Mouse (Mus musculus): ENCODE data around the gene Sim2. TPM values are rescaled to one million over a fixed set of nuclear protein-coding genes. Genes with fewer than 3 reads are reported as not detected.

The Sim2 gene
- total RNA-seq, 1 experiment from 2014 or later = not detected

GRCm38 (mm10) chr16:94088819-94089692 is 4.3 kb downstream of the Sim2 start:
- ATAC-seq (replicated peaks in 1 of 2; ENCODE audit: insufficient read depth in 1 of 2, low FRiP score in 2 of 2, low TSS enrichment in 1 of 2, low read depth in 1 of 2, poor library complexity in 2 of 2, severe bottlenecking in 2 of 2) = no peak

- ATAC-seq (replicated peaks in 1 of 2; ENCODE audit: insufficient read depth in 1 of 2, low FRiP score in 2 of 2, low TSS enrichment in 1 of 2, low read depth in 1 of 2, poor library complexity in 2 of 2, severe bottlenecking in 2 of 2) = no peak
Observed at GRCm38 (mm10) chr16:94092511-94093150, 7.9 kb downstream of the Sim2 start.

GRCm38 (mm10) chr16:94093151-94093863 is 8.6 kb downstream of the Sim2 start:
- ATAC-seq (replicated peaks in 1 of 2; ENCODE audit: insufficient read depth in 1 of 2, low FRiP score in 2 of 2, low TSS enrichment in 1 of 2, low read depth in 1 of 2, poor library complexity in 2 of 2, severe bottlenecking in 2 of 2) = no peak

- ATAC-seq (replicated peaks in 1 of 2; ENCODE audit: insufficient read depth in 1 of 2, low FRiP score in 2 of 2, low TSS enrichment in 1 of 2, low read depth in 1 of 2, poor library complexity in 2 of 2, severe bottlenecking in 2 of 2) = no peak
Observed at GRCm38 (mm10) chr16:94094251-94095108, 9.7 kb downstream of the Sim2 start.

- no peak for ATAC-seq (replicated peaks in 1 of 2; ENCODE audit: insufficient read depth in 1 of 2, low FRiP score in 2 of 2, low TSS enrichment in 1 of 2, low read depth in 1 of 2, poor library complexity in 2 of 2, severe bottlenecking in 2 of 2)
Observed at GRCm38 (mm10) chr16:94095109-94095822, 10.5 kb downstream of the Sim2 start.

GRCm38 (mm10) chr16:94096479-94096878 is 11.7 kb downstream of the Sim2 start:
- ATAC-seq (replicated peaks in 1 of 2; ENCODE audit: insufficient read depth in 1 of 2, low FRiP score in 2 of 2, low TSS enrichment in 1 of 2, low read depth in 1 of 2, poor library complexity in 2 of 2, severe bottlenecking in 2 of 2) = no peak

- no peak for ATAC-seq (replicated peaks in 1 of 2; ENCODE audit: insufficient read depth in 1 of 2, low FRiP score in 2 of 2, low TSS enrichment in 1 of 2, low read depth in 1 of 2, poor library complexity in 2 of 2, severe bottlenecking in 2 of 2)
Observed at GRCm38 (mm10) chr16:94097724-94098455, 13.2 kb downstream of the Sim2 start.

GRCm38 (mm10) chr16:94113160-94113559 is 28.4 kb downstream of the Sim2 start:
- no peak for ATAC-seq (replicated peaks in 1 of 2; ENCODE audit: insufficient read depth in 1 of 2, low FRiP score in 2 of 2, low TSS enrichment in 1 of 2, low read depth in 1 of 2, poor library complexity in 2 of 2, severe bottlenecking in 2 of 2)

- ATAC-seq (replicated peaks in 1 of 2; ENCODE audit: insufficient read depth in 1 of 2, low FRiP score in 2 of 2, low TSS enrichment in 1 of 2, low read depth in 1 of 2, poor library complexity in 2 of 2, severe bottlenecking in 2 of 2) = no peak
Observed at GRCm38 (mm10) chr16:94114693-94115092, 30.0 kb downstream of the Sim2 start.

- ATAC-seq (replicated peaks in 1 of 2; ENCODE audit: insufficient read depth in 1 of 2, low FRiP score in 2 of 2, low TSS enrichment in 1 of 2, low read depth in 1 of 2, poor library complexity in 2 of 2, severe bottlenecking in 2 of 2) = no peak
Observed at GRCm38 (mm10) chr16:94117333-94117732, 32.6 kb downstream of the Sim2 start.

GRCm38 (mm10) chr16:94118394-94118793 is 33.7 kb downstream of the Sim2 start:
- ATAC-seq (replicated peaks in 1 of 2; ENCODE audit: insufficient read depth in 1 of 2, low FRiP score in 2 of 2, low TSS enrichment in 1 of 2, low read depth in 1 of 2, poor library complexity in 2 of 2, severe bottlenecking in 2 of 2) = no peak

- ATAC-seq (replicated peaks in 1 of 2; ENCODE audit: insufficient read depth in 1 of 2, low FRiP score in 2 of 2, low TSS enrichment in 1 of 2, low read depth in 1 of 2, poor library complexity in 2 of 2, severe bottlenecking in 2 of 2) = 0 out of 4 replicates have a peak, but pooled peaks have one; percentile 17 to 43
Observed at GRCm38 (mm10) chr16:94122347-94122746, 37.6 kb downstream of the Sim2 start.

- ATAC-seq (replicated peaks in 1 of 2; ENCODE audit: insufficient read depth in 1 of 2, low FRiP score in 2 of 2, low TSS enrichment in 1 of 2, low read depth in 1 of 2, poor library complexity in 2 of 2, severe bottlenecking in 2 of 2) = no peak
Observed at GRCm38 (mm10) chr16:94123247-94123646, 38.5 kb downstream of the Sim2 start.

- peak in 1 of 2 experiments; percentile 15; a peak in 1 of 4 replicates for ATAC-seq (replicated peaks in 1 of 2; ENCODE audit: insufficient read depth in 1 of 2, low FRiP score in 2 of 2, low TSS enrichment in 1 of 2, low read depth in 1 of 2, poor library complexity in 2 of 2, severe bottlenecking in 2 of 2)
Observed at GRCm38 (mm10) chr16:94125172-94125981, 40.6 kb downstream of the Sim2 start.

GRCm38 (mm10) chr16:94126200-94126599 is 41.5 kb downstream of the Sim2 start:
- ATAC-seq (replicated peaks in 1 of 2; ENCODE audit: insufficient read depth in 1 of 2, low FRiP score in 2 of 2, low TSS enrichment in 1 of 2, low read depth in 1 of 2, poor library complexity in 2 of 2, severe bottlenecking in 2 of 2) = no peak
